In the genomic region with DNA sequence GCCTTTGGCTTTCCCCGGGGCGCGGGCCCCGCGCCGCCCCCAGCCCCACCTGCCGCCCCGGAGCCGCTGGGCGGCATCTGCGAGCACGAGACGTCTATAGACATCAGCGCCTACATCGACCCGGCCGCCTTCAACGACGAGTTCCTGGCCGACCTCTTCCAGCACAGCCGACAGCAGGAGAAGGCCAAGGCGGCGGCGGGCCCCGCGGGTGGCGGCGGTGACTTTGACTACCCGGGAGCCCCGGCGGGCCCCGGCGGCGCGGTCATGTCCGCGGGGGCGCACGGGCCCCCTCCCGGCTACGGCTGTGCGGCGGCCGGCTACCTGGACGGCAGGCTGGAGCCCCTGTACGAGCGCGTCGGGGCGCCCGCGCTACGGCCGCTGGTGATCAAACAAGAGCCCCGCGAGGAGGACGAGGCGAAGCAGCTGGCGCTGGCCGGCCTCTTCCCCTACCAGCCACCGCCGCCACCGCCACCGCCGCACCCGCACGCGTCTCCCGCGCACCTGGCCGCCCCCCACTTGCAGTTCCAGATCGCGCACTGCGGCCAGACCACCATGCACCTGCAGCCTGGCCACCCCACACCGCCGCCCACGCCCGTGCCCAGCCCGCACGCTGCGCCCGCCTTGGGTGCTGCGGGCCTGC, we compare ENCODE assay signal across 8 mouse cellular contexts. TPM values are rescaled to one million over a fixed set of nuclear protein-coding genes. Genes with fewer than 3 reads are reported as not detected.
DNase-seq lines count a peak whose midpoint lies in the region; ATAC-seq and TF ChIP-seq lines count a peak whose summit lies in the region.

No protein-coding gene starts in this region.

- no peaks in the 10 kb centered on the region for H3K9me3 ChIP-seq in heart, postnatal 0 days (replicated peaks; ENCODE audit: control insufficient read depth, low read length)
- H3K9me3 ChIP-seq in midbrain, embryonic 10.5 days (replicated peaks) = no peaks in the 10 kb centered on the region

- TF ChIP-seq CTCF in Patski (IDR thresholded peaks at IDR 0.05) = no peak
- no peak for TF ChIP-seq CTCF in heart, postnatal 0 days (IDR thresholded peaks at IDR 0.05; ENCODE audit: low read depth)

- ATAC-seq in Patski = peak; percentile 18
- ATAC-seq in heart, postnatal 0 days (ENCODE audit: insufficient read depth, low read depth) = 0 out of 2 replicates have a peak, but pooled peaks have one; percentile 6
- ATAC-seq in granulocyte monocyte progenitor cell, adult 5-6 weeks (replicated peaks; ENCODE audit: poor library complexity, severe bottlenecking) = no peak; the same call in 1 of the 2 replicates

- CTCF ChIA-PET in Patski (lab: Charles Lee) = interaction anchor here (0.6 to 6.3 kb wide), 7 partner anchors 31 to 96 kb away, joined by 3 to 69 read pairs (median 4); no protein-coding TSS in a partner anchor

- H3K4me3 ChIP-seq in heart, postnatal 0 days (ENCODE audit: low read depth, low read length) = peak overlapping the region; percentile 59
- H3K4me3 ChIP-seq in midbrain, embryonic 10.5 days = peak overlapping the region; percentile 67

- H3K9ac ChIP-seq in heart, postnatal 0 days (replicated peaks; ENCODE audit: low read depth, low read length) = peak overlapping the region; percentile 46

- H3K27ac ChIP-seq in heart, postnatal 0 days (ENCODE audit: low read depth) = no peak overlapping the region
- peak overlapping the region; percentile 79 for H3K27ac ChIP-seq in midbrain, embryonic 10.5 days (replicated peaks)

- POLR2A ChIA-PET in Patski (lab: Charles Lee) = interaction anchor here (0.9 to 2.9 kb wide), 6 partner anchors 19 to 68 kb away, joined by 3 to 16 read pairs (median 4); no protein-coding TSS in a partner anchor

- under 1% methylated on average over 47 of the region's 83 CpGs for WGBS in heart, postnatal 0 days
- 1% methylated on average over 80 of the region's 83 CpGs for WGBS in midbrain, embryonic 10.5 days

- DNase-seq in left cerebral cortex, adult 18-20 months (ENCODE audit: low spot score in 2 of 2) = peak; percentile 22 to 37
- DNase-seq in left cerebral cortex, adult 11 months (ENCODE audit: low spot score) = no peak
- no peak for DNase-seq in Patski (ENCODE audit: low read depth, low spot score)
- DNase-seq in embryo, embryonic 9.5 days (ENCODE audit: extremely low spot score) = peak; percentile 45
- DNase-seq in heart, postnatal 0 days (ENCODE audit: low spot score) = no peak
- peak; percentile 64 to 80 for DNase-seq in kidney, postnatal 4 days
- peak; percentile 70 for DNase-seq in midbrain, embryonic 10.5 days (ENCODE audit: low spot score)

- H3K4me2 ChIP-seq in heart, postnatal 0 days (ENCODE audit: low read depth, low read length) = peak overlapping the region; percentile 98

- in situ Hi-C loops in Patski (cut with MboI; ENCODE audit: low pct_unique_long_range_greater_than_20kb) = loop anchor here (5.0 to 10.0 kb wide), 2 partner anchors 67 to 185 kb away; no protein-coding TSS in a partner anchor

- no peak for TF ChIP-seq EP300 in heart, postnatal 0 days (IDR thresholded peaks at IDR 0.05; ENCODE audit: low read depth)

- H3K4me1 ChIP-seq in heart, postnatal 0 days (ENCODE audit: control insufficient read depth, insufficient read depth) = peaks cover 18% of the 10 kb centered on the region
- peaks cover 51% of the 10 kb centered on the region for H3K4me1 ChIP-seq in midbrain, embryonic 10.5 days

- no peaks in the 10 kb centered on the region for H3K27me3 ChIP-seq in Patski
- H3K27me3 ChIP-seq in heart, postnatal 0 days (ENCODE audit: control insufficient read depth, insufficient read depth, low read length) = peaks cover 70% of the 10 kb centered on the region
- peaks cover 96% of the 10 kb centered on the region for H3K27me3 ChIP-seq in midbrain, embryonic 10.5 days (ENCODE audit: low read depth, poor library complexity, severe bottlenecking)

- H3K36me3 ChIP-seq in heart, postnatal 0 days (replicated peaks; ENCODE audit: control insufficient read depth, insufficient read depth, low read length) = no peaks in the 10 kb centered on the region
- no peaks in the 10 kb centered on the region for H3K36me3 ChIP-seq in midbrain, embryonic 10.5 days

RNA-seq across cellular contexts. Expression of a gene that starts 0.5 kb away (rescaled TPM):
- total RNA-seq in left cerebral cortex, adult 18-20 months (2021) = 10 to 100 TPM; 11.1 to 11.2 TPM
- 12.8 TPM for polyA plus RNA-seq in Patski (2021)
- total RNA-seq in heart, postnatal 0 days (2014; rRNA removed; ENCODE audit: low replicate concordance) = 3.5 and 6.3 TPM in 2 replicates
- 0.20 and 0.48 TPM in 2 replicates for polyA plus RNA-seq in heart, postnatal 0 days (2015; fragmentation: Nextera tagmentation; extraction: Ambion mirVana)
- 0.35 and 0.38 TPM in 2 replicates for polyA plus RNA-seq in midbrain, embryonic 10.5 days (2016; fragmentation: Nextera tagmentation; extraction: Ambion mirVana)
- total RNA-seq in granulocyte monocyte progenitor cell, adult 5-6 weeks (2014; fragmentation: Nextera tagmentation) = 89.6 and 92.8 TPM in 2 replicates
- 33.3 and 45.1 TPM in 2 replicates for total RNA-seq in granulocyte monocyte progenitor cell, adult 5-6 weeks (2017)

Comparison
In these comparisons a context has a peak if more than half of its experiments do, and no peak if none do; other contexts are left out.
1. DNase-seq: peak in left cerebral cortex, adult 18-20 months (2 of 2), embryo, embryonic 9.5 days (single experiment), kidney, postnatal 4 days (2 of 2) and midbrain, embryonic 10.5 days (single experiment); none in left cerebral cortex, adult 11 months (single experiment), Patski (single experiment) and heart, postnatal 0 days (single experiment).